14 mouse cellular contexts compared by ENCODE assay signal in genomic region chr5:76080429-76080828, GRCm38 (mm10).
"Had no signal": no experiment of that assay in that cellular context is flagged by ENCODE, and none has a peak within 500 bp of the region (broad histone marks: within the 10 kb centered on the region; RNA-seq: fewer than 3 reads in every experiment).

No protein-coding gene starts in this region.

- H3K27me3 ChIP-seq: kidney, embryonic 15.5 days; limb, embryonic 15.5 days; liver, embryonic 13.5 days; megakaryocyte, embryonic 14.5 days; neural tube, embryonic 12.5 days; stomach, embryonic 15.5 days had no signal

- H3K4me3 ChIP-seq: kidney, embryonic 15.5 days; limb, embryonic 15.5 days; liver, embryonic 13.5 days; neural tube, embryonic 12.5 days; stomach, embryonic 15.5 days had no signal

- DNase-seq: layer of hippocampus, postnatal 36 days; liver, embryonic 13.5 days; right cerebral cortex, postnatal 4 days; spleen, adult 18-20 months; thymus, adult 2 months; thymus, postnatal 25 days had no signal

- H3K9ac ChIP-seq: kidney, embryonic 15.5 days; limb, embryonic 15.5 days; liver, embryonic 13.5 days; liver, postnatal 0 days; neural tube, embryonic 12.5 days; stomach, embryonic 15.5 days had no signal

- H3K27ac ChIP-seq: limb, embryonic 15.5 days; liver, embryonic 13.5 days; macrophage; neural tube, embryonic 12.5 days; stomach, embryonic 15.5 days had no signal

- H3K36me3 ChIP-seq: kidney, embryonic 15.5 days; limb, embryonic 15.5 days; liver, embryonic 13.5 days; neural tube, embryonic 12.5 days; stomach, embryonic 15.5 days had no signal

- H3K4me1 ChIP-seq: stomach, embryonic 15.5 days had no signal

- H3K4me2 ChIP-seq: kidney, embryonic 15.5 days; limb, embryonic 15.5 days; liver, embryonic 13.5 days; neural tube, embryonic 12.5 days; stomach, embryonic 15.5 days had no signal

- H3K9me3 ChIP-seq: kidney, embryonic 15.5 days; limb, embryonic 15.5 days; liver, embryonic 13.5 days; megakaryocyte, embryonic 14.5 days; neural tube, embryonic 12.5 days; stomach, embryonic 15.5 days had no signal

- ATAC-seq: intestine, embryonic 16.5 days had no signal
